Mouse (Mus musculus) stomach, embryonic 15.5 days (tissue): ENCODE measurements around the gene Tprn. TPM values are rescaled to one million over a fixed set of nuclear protein-coding genes. Genes with fewer than 3 reads are reported as not detected.

ENCODE experiments used
- ATAC-seq: fragments of 200-750 bp; cut with Nextera tagmentation; 2 replicates; pipeline ENCODE4 v1.8.0; 2017; ENCODE audit warnings: low read depth, moderate number of reproducible peaks, moderate TSS enrichment; ENCODE audit not compliant: insufficient read depth, low FRiP score
- H3K27ac ChIP-seq: fragments of 300-500 bp; sonication (generic); 2 replicates; pipeline ENCODE4 v1.5.1; 2015; ENCODE audit warnings: mild to moderate bottlenecking, inconsistent platforms
- H3K27me3 ChIP-seq: fragments of 300-500 bp; sonication (generic); replicated peaks from 2 replicates; pipeline ENCODE4 v1.6.1; 2015; ENCODE audit warnings: inconsistent platforms
- H3K36me3 ChIP-seq: fragments of 300-500 bp; sonication (generic); 2 replicates; pipeline ENCODE4 v1.6.1; 2015; ENCODE audit warnings: inconsistent platforms
- H3K4me1 ChIP-seq: fragments of 300-500 bp; sonication (generic); 2 replicates; pipeline ENCODE4 v1.6.1; 2015; ENCODE audit warnings: inconsistent platforms
- H3K4me2 ChIP-seq: fragments of 300-500 bp; sonication (generic); 2 replicates; pipeline ENCODE4 v1.6.1; 2015; ENCODE audit warnings: mild to moderate bottlenecking, inconsistent platforms
- H3K4me3 ChIP-seq: fragments of 300-500 bp; sonication (generic); replicated peaks from 2 replicates; pipeline ENCODE4 v1.5.1; 2015; ENCODE audit warnings: inconsistent platforms
- H3K9ac ChIP-seq: fragments of 300-500 bp; sonication (generic); 2 replicates; pipeline ENCODE4 v1.6.1; 2015; ENCODE audit warnings: inconsistent platforms
- H3K9me3 ChIP-seq: fragments of 300-500 bp; sonication (generic); 2 replicates; pipeline ENCODE4 v1.6.1; 2016; ENCODE audit warnings: inconsistent platforms
- WGBS: fragments of 180-500 bp; shearing (Covaris S2); methylation state at CpG from one replicate; pipeline ENCODE4 v1.1.7; 2015; 5-methylcytosine and 5-hydroxymethylcytosine counted together
- polyA plus RNA-seq: library from polyadenylated mRNA; unstranded; fragments of >200 nt; fragmentation: Nextera tagmentation; extraction: Ambion mirVana; gene quantifications from 2 replicates; pipeline ENCODE4 v1.2.1, GENCODE M21; 2015

Gene Tprn
- polyA plus RNA-seq, result 16.8 and 17.7 TPM in 2 replicates

GRCm38 (mm10) chr2:25262291-25262767, at the start of gene Tprn:
Gene Tprn (plus strand): TSS chr2:25262618.
- Histone ChIP-seq H3K9me3 (no peaks in the 10 kb centered on the region), H3K27me3 (peaks cover 5% of the 10 kb centered on the region; the same call in 1 of the 2 replicates), H3K36me3 (no peaks in the 10 kb centered on the region), H3K9ac (peak within 1 kb of the TSS; percentile 27; the same call in 1 of the 2 replicates), H3K4me1 (peaks cover 37% of the 10 kb centered on the region), H3K4me2 (peak within 1 kb of the TSS; percentile 84), H3K27ac (peak within 1 kb of the TSS; percentile 77), H3K4me3 (peak within 1 kb of the TSS; percentile 74)
- WGBS, result under 1% methylated on average over 39 of the region's 39 CpGs
- ATAC-seq, result peak; percentile 98

- no peak for ATAC-seq
- WGBS, result 59% methylated on average over 23 of the region's 23 CpGs
- H3K4me1 ChIP-seq, result peaks cover 16% of the 10 kb centered on the region
These were observed 49.1 kb upstream of the Tprn start for GRCm38 (mm10) chr2:25213266-25213865.

GRCm38 (mm10) chr2:25214444-25214843, 48.0 kb upstream of the Tprn start, which contains the start of gene Stpg3:
Gene Stpg3 (minus strand): TSS chr2:25214637.
- Histone ChIP-seq H3K4me2 (no peak within 1 kb of the TSS), H3K9ac (no peak within 1 kb of the TSS), H3K4me3 (no peak within 1 kb of the TSS), H3K9me3 (no peaks in the 10 kb centered on the region), H3K36me3 (no peaks in the 10 kb centered on the region), H3K27me3 (no peaks in the 10 kb centered on the region), H3K4me1 (peaks cover 10% of the 10 kb centered on the region), H3K27ac (no peak within 1 kb of the TSS)
- ATAC-seq, result no peak
- 60% methylated on average over 3 of the region's 3 CpGs for WGBS

More at GRCm38 (mm10) chr2:25213266-25213865, 49.1 kb upstream of the Tprn start:
- H3K4me3 ChIP-seq, result no peak overlapping the region
- H3K36me3 ChIP-seq, result no peaks in the 10 kb centered on the region
- no peak overlapping the region for H3K27ac ChIP-seq
- no peaks in the 10 kb centered on the region for H3K9me3 ChIP-seq
- no peaks in the 10 kb centered on the region for H3K27me3 ChIP-seq
- H3K9ac ChIP-seq, result no peak overlapping the region
- no peak overlapping the region for H3K4me2 ChIP-seq

GRCm38 (mm10) chr2:25217666-25218065, 44.8 kb upstream of the Tprn start:
- Histone ChIP-seq H3K4me2 (no peak overlapping the region), H3K9me3 (no peaks in the 10 kb centered on the region), H3K27ac (no peak overlapping the region), H3K9ac (no peak overlapping the region), H3K4me3 (no peak overlapping the region), H3K4me1 (no peaks in the 10 kb centered on the region), H3K27me3 (no peaks in the 10 kb centered on the region), H3K36me3 (no peaks in the 10 kb centered on the region)
- no peak for ATAC-seq
- WGBS, result 68% methylated on average over 2 of the region's 2 CpGs

- Histone ChIP-seq H3K36me3 (no peaks in the 10 kb centered on the region), H3K27me3 (no peaks in the 10 kb centered on the region), H3K27ac (no peak within 1 kb of the TSS), H3K9me3 (no peaks in the 10 kb centered on the region), H3K9ac (no peak within 1 kb of the TSS), H3K4me2 (no peak within 1 kb of the TSS), H3K4me1 (peaks cover 4% of the 10 kb centered on the region), H3K4me3 (no peak within 1 kb of the TSS)
- ATAC-seq, result no peak
These were observed 44.0 kb upstream of the Tprn start, which contains the start of gene Fam166a for GRCm38 (mm10) chr2:25218445-25218844. Gene Fam166a (plus strand): TSS chr2:25218745.

- 68% methylated on average over 5 of the region's 5 CpGs for WGBS
- Histone ChIP-seq H3K9ac (no peak overlapping the region), H3K4me1 (peaks cover 12% of the 10 kb centered on the region), H3K27me3 (no peaks in the 10 kb centered on the region), H3K4me3 (no peak overlapping the region), H3K9me3 (no peaks in the 10 kb centered on the region), H3K4me2 (no peak overlapping the region), H3K36me3 (no peaks in the 10 kb centered on the region), H3K27ac (no peak overlapping the region)
- ATAC-seq, result no peak
These were observed 41.1 kb upstream of the Tprn start for GRCm38 (mm10) chr2:25221331-25221772.

GRCm38 (mm10) chr2:25223681-25224491, 38.5 kb upstream of the Tprn start:
- Histone ChIP-seq H3K4me2 (peak overlapping the region; percentile 90), H3K36me3 (no peaks in the 10 kb centered on the region), H3K27ac (peak overlapping the region; percentile 99), H3K4me1 (peaks cover 16% of the 10 kb centered on the region), H3K4me3 (peak overlapping the region; percentile 93), H3K27me3 (no peaks in the 10 kb centered on the region), H3K9ac (peak overlapping the region; percentile 92), H3K9me3 (no peaks in the 10 kb centered on the region)
- 1% methylated on average over 53 of the region's 53 CpGs for WGBS
- ATAC-seq, result peak; percentile 61

GRCm38 (mm10) chr2:25224492-25224765, 38.0 kb upstream of the Tprn start, which contains the start of gene Tubb4b:
Gene Tubb4b (minus strand): TSS chr2:25224702.
- Histone ChIP-seq H3K4me2 (peak within 1 kb of the TSS; percentile 90), H3K36me3 (no peaks in the 10 kb centered on the region), H3K9me3 (no peaks in the 10 kb centered on the region), H3K4me1 (peaks cover 16% of the 10 kb centered on the region), H3K27ac (peak within 1 kb of the TSS; percentile 99), H3K4me3 (peak within 1 kb of the TSS; percentile 93), H3K9ac (peak within 1 kb of the TSS; percentile 92), H3K27me3 (no peaks in the 10 kb centered on the region)
- under 1% methylated on average over 17 of the region's 17 CpGs for WGBS
- ATAC-seq, result no peak

GRCm38 (mm10) chr2:25224766-25225752, 37.4 kb upstream of the Tprn start:
- 1% methylated on average over 41 of the region's 41 CpGs for WGBS
- ATAC-seq, result peak; percentile 95
- Histone ChIP-seq H3K27me3 (no peaks in the 10 kb centered on the region), H3K9ac (no peak overlapping the region), H3K4me2 (peak overlapping the region; percentile 51), H3K9me3 (no peaks in the 10 kb centered on the region), H3K27ac (peak overlapping the region; percentile 99), H3K4me1 (peaks cover 16% of the 10 kb centered on the region), H3K4me3 (peak overlapping the region; percentile 93), H3K36me3 (no peaks in the 10 kb centered on the region)

- ATAC-seq, result no peak
- H3K27me3 ChIP-seq, result no peaks in the 10 kb centered on the region
- WGBS, result 74% methylated on average over 8 of the region's 8 CpGs
- peak overlapping the region; percentile 99 for H3K27ac ChIP-seq
- H3K9me3 ChIP-seq, result no peaks in the 10 kb centered on the region
- H3K36me3 ChIP-seq, result no peaks in the 10 kb centered on the region
- peak overlapping the region; percentile 54 for H3K4me3 ChIP-seq
- H3K9ac ChIP-seq, result no peak overlapping the region
- H3K4me2 ChIP-seq, result peak overlapping the region; percentile 51
- H3K4me1 ChIP-seq, result peaks cover 16% of the 10 kb centered on the region
These were observed 36.5 kb upstream of the Tprn start for GRCm38 (mm10) chr2:25225811-25226379.

- Histone ChIP-seq H3K9me3 (no peaks in the 10 kb centered on the region), H3K36me3 (no peaks in the 10 kb centered on the region), H3K4me3 (no peak overlapping the region), H3K27ac (no peak overlapping the region), H3K9ac (no peak overlapping the region), H3K27me3 (no peaks in the 10 kb centered on the region), H3K4me2 (no peak overlapping the region), H3K4me1 (peaks cover 16% of the 10 kb centered on the region)
- WGBS, result 81% methylated on average over 5 of the region's 5 CpGs
- no peak for ATAC-seq
These were observed 35.6 kb upstream of the Tprn start for GRCm38 (mm10) chr2:25226864-25227263.
